Mouse (Mus musculus): Measurements from ENCODE around the gene Syt12. TPM values are rescaled to one million over a fixed set of nuclear protein-coding genes. Genes with fewer than 3 reads are reported as not detected.

Syt12 gene
- polyA plus RNA-seq, 1 experiment from 2014 or later = 0.89 TPM

- Histone ChIP-seq H3K27ac (no peak overlapping the region), H3K4me1 (no peaks in the 10 kb centered on the region), H3K36me3 (peaks cover 3% of the 10 kb centered on the region; the same call in 1 of the 2 replicates), H3K4me3 (no peak overlapping the region), H3K27me3 (ENCODE audit: insufficient read depth, poor library complexity, severe bottlenecking) (no peaks in the 10 kb centered on the region; the same call in 1 of the 2 replicates), H3K9me3 (no peaks in the 10 kb centered on the region)
- no peak for DNase-seq (ENCODE audit: low spot score)
- 78% methylated on average over 2 of the region's 2 CpGs for WGBS
Measured at GRCm38 (mm10) chr19:4404840-4405239, 72.4 kb downstream of the Syt12 start.

DNA sequence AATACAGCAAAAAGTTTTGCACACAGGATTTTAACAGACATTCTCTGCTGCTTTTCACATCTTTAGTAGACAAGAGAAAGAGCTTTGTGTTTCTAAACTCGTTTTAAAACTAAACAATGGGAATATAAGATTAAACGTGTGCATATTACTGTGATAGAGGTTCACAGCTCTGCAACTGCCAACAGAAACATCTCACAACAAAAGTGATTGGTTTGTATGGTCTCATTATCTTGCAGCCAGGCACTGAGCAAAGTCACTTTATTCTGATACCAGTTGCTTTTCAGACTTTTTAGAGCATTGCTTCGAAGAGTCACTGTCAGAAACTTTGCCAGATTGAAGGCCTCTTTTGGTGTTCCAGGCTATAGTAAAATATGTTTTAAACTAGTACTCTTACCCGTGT, 78.3 kb downstream of the Syt12 start:
- no peaks in the 10 kb centered on the region for H3K9me3 ChIP-seq
- peaks cover 3% of the 10 kb centered on the region; the same call in 1 of the 2 replicates for H3K36me3 ChIP-seq
- WGBS = 71% methylated on average over 4 of the region's 4 CpGs
- no peak overlapping the region for H3K27ac ChIP-seq
- no peak overlapping the region for H3K4me3 ChIP-seq
- peaks cover 20% of the 10 kb centered on the region for H3K4me1 ChIP-seq
- DNase-seq (ENCODE audit: low spot score) = no peak
- no peaks in the 10 kb centered on the region for H3K27me3 ChIP-seq (ENCODE audit: insufficient read depth, poor library complexity, severe bottlenecking)

GRCm38 (mm10) chr19:4398630-4398948, 78.7 kb downstream of the Syt12 start:
- 27% methylated on average over 8 of the region's 8 CpGs for WGBS
- H3K27ac ChIP-seq = peak overlapping the region; percentile 99

DNA sequence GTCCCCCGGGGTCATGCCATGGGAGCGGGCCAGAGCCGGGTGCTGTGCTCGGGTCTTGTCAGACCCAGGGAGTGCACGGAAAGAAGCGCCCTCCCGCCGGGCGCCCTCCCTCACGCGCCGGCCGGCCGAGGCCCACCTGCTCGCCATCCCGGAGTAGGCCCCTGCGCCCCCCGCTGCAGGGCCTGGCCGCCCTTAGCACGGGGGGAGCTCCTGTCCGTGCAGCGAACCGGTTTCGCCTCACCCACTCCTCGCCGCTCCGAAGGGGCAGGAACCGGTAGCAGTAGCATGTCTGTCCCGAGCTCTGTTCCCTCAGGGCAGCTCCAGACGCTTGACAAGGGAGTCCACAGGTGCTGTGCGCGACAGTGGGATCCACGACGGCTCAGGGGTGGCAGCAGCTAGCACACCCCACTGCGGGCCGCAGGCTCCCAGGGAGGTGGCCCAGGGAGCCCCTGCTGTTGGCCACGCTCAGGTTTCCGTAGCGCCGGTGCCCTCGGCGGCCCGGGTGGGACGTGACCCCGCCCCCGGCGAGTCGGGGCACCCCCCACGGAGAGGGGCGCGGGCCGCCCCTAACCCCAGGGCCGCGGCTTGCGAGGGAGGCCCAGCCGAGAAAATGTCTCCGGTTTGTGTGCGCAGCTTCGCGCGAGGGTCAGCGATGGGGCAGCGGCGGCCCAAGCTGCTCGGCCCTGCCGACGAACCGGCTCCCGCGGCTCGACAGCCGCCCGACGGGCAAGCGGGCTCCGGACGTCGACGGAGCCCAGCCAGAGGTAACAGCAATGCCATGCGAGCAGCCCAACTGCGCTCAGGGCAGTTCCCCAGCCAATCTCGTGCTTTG, 79.2 kb downstream of the Syt12 start, which contains the start of gene Kdm2a:
Kdm2a (minus strand) TSS at position 488 of the 832 bp plus-strand sequence.
- Histone ChIP-seq H3K27me3 (ENCODE audit: insufficient read depth, poor library complexity, severe bottlenecking) (no peaks in the 10 kb centered on the region), H3K4me3 (peak within 1 kb of the TSS; percentile 98), H3K36me3 (peaks cover 6% of the 10 kb centered on the region; the same call in 1 of the 2 replicates), H3K9me3 (no peaks in the 10 kb centered on the region), H3K4me1 (peaks cover 20% of the 10 kb centered on the region), H3K27ac (peak within 1 kb of the TSS; percentile 99)
- under 1% methylated on average over 82 of the region's 82 CpGs for WGBS
- peak; percentile 84 for DNase-seq (ENCODE audit: low spot score)

More at GRCm38 (mm10) chr19:4398630-4398948, 78.7 kb downstream of the Syt12 start:
- H3K4me3 ChIP-seq = peak overlapping the region; percentile 98
- peaks cover 3% of the 10 kb centered on the region; the same call in 1 of the 2 replicates for H3K36me3 ChIP-seq
- H3K9me3 ChIP-seq = no peaks in the 10 kb centered on the region
- peaks cover 20% of the 10 kb centered on the region for H3K4me1 ChIP-seq
- no peaks in the 10 kb centered on the region for H3K27me3 ChIP-seq (ENCODE audit: insufficient read depth, poor library complexity, severe bottlenecking)
- no peak for DNase-seq (ENCODE audit: low spot score)

DNA sequence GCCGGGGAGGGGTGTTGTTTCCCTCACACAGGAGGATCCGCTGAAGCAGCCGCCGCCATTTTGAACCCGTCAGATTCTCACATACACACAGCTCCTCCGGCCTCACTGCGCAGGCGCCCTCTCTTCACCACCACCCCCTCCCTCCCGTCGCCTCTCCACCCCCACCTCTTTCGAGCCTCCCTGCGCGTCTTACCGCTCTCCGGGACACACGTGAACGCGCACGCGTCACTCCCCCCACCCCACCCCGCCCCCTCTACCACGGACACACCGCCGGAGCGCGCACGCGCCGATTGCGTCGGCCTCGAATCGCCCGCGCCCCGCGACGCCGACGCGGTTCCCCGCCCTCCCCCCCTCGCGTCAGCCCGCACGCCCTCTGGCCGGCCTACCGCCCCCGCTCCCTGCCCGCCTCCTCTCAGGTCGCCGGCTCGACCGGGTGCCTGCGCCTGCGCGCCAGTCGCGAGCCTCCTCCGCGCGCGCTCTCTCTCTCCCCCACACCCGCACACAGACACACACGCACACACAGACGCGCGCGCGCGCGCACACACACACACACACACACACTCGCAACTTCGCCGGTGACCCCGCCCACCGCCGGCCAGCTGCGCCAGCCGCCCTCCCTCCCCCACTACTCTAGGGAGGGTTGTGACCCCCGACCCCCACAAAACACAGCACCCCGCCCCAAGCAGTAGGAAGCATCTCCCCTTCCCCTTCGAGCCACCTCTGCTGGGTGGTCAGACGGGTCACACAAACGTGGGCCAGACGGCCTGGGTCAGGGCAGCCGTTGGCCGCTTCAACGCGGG, 80.0 kb downstream of the Syt12 start:
- H3K27me3 ChIP-seq (ENCODE audit: insufficient read depth, poor library complexity, severe bottlenecking) = no peaks in the 10 kb centered on the region
- peaks cover 5% of the 10 kb centered on the region; the same call in 1 of the 2 replicates for H3K36me3 ChIP-seq
- peak; percentile 100 for DNase-seq (ENCODE audit: low spot score)
- peak overlapping the region; percentile 98 for H3K4me3 ChIP-seq
- peaks cover 20% of the 10 kb centered on the region for H3K4me1 ChIP-seq
- WGBS = under 1% methylated on average over 72 of the region's 90 CpGs
- H3K9me3 ChIP-seq = no peaks in the 10 kb centered on the region
- peak overlapping the region; percentile 99 for H3K27ac ChIP-seq

DNA sequence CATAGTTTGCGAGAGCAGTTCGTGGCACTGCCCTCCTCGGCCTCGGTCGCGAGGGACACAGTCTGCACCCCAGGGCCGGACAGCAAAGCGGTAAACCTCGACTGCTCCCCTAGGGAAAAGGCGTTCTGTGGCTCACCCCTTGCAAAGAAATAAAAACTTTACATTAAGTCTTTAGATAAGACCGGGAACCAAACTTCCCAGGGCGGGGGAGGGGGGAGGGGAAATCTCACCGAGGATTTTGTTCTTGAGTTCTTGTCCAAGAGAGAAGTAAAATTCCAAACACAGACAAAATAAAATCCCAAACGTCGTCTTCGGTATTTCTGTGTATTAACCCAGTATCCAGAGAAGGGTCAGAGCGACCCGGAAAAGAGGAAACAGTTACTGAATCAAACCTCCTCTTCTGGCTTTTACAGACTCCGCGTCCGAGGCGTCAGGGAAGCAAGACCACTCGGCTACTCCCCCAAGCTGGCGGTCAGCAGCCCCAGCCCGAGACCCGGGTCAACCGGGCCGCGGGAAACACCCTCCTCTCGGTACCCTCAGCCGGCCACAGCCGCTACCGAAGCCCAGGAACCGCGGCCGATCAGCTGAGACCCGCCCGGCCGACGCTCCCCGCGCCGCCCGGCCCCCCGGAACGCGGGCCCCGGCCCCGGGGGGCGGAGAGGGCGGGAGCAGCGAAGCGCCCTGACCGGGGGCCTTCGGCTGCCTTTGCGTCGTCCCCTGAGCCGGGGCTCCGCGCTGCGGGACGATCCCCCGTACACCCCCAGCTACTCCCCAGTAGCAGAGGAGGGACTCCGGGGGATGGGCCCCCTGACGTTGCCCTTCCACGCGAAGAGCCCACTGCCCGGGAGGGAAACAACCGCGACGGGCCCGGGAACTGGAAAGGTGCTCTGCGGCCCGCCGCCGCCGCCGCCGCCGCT, 80.9 kb downstream of the Syt12 start:
- under 1% methylated on average over 78 of the region's 80 CpGs for WGBS
- Histone ChIP-seq H3K9me3 (no peaks in the 10 kb centered on the region), H3K27me3 (ENCODE audit: insufficient read depth, poor library complexity, severe bottlenecking) (no peaks in the 10 kb centered on the region), H3K4me3 (peak overlapping the region; percentile 98), H3K36me3 (peaks cover 13% of the 10 kb centered on the region; the same call in 1 of the 2 replicates), H3K27ac (peak overlapping the region; percentile 99), H3K4me1 (peaks cover 20% of the 10 kb centered on the region)
- DNase-seq (ENCODE audit: low spot score) = peak; percentile 76

Other genes with a start within 250 kb of the Syt12 start
- gene Pold4, start 245.5 kb downstream of the Syt12 start, polyA plus RNA-seq (2016; fragmentation: Nextera tagmentation; extraction: Ambion mirVana) = 15.5 and 18.7 TPM in 2 replicates
- 2.9 and 3.5 TPM in 2 replicates for gene Ssh3, start 208.3 kb downstream of the Syt12 start, polyA plus RNA-seq (2016; fragmentation: Nextera tagmentation; extraction: Ambion mirVana)
- 1.9 and 3.6 TPM in 2 replicates for gene Ankrd13d, start 194.3 kb downstream of the Syt12 start, polyA plus RNA-seq (2016; fragmentation: Nextera tagmentation; extraction: Ambion mirVana)
- 12.0 and 16.5 TPM in 2 replicates for gene Grk2, start 171.2 kb downstream of the Syt12 start, polyA plus RNA-seq (2016; fragmentation: Nextera tagmentation; extraction: Ambion mirVana)
- 52.3 and 53.6 TPM in 2 replicates for gene Kdm2a, start 79.2 kb downstream of the Syt12 start, polyA plus RNA-seq (2016; fragmentation: Nextera tagmentation; extraction: Ambion mirVana)
- gene Rhod, start 38.0 kb downstream of the Syt12 start, polyA plus RNA-seq (2016; fragmentation: Nextera tagmentation; extraction: Ambion mirVana) = 24.3 and 28.9 TPM in 2 replicates
- not detected in 2 replicates for gene 2010003K11Rik, start 21.1 kb upstream of the Syt12 start, polyA plus RNA-seq (2016; fragmentation: Nextera tagmentation; extraction: Ambion mirVana)
- 21.4 and 25.3 TPM in 2 replicates for gene Pcx, start 33.0 kb upstream of the Syt12 start, polyA plus RNA-seq (2016; fragmentation: Nextera tagmentation; extraction: Ambion mirVana)
- gene Lrfn4, start 138.2 kb upstream of the Syt12 start, polyA plus RNA-seq (2016; fragmentation: Nextera tagmentation; extraction: Ambion mirVana) = 4.4 and 7.2 TPM in 2 replicates
- 53.1 and 61.9 TPM in 2 replicates for gene Rce1, start 148.2 kb upstream of the Syt12 start, polyA plus RNA-seq (2016; fragmentation: Nextera tagmentation; extraction: Ambion mirVana)
- 2.1 and 2.2 TPM in 2 replicates for gene Gm960, start 221.2 kb upstream of the Syt12 start, polyA plus RNA-seq (2016; fragmentation: Nextera tagmentation; extraction: Ambion mirVana)
- gene Sptbn2, start 233.7 kb upstream of the Syt12 start, polyA plus RNA-seq (2016; fragmentation: Nextera tagmentation; extraction: Ambion mirVana) = 0.57 and 1.6 TPM in 2 replicates